Mouse (Mus musculus) kidney, adult 8-10 months (tissue): ENCODE results near the gene Aagab.

ENCODE experiments used
- DNase-seq, 2 experiments: peaks; one replicate each; pipeline ENCODE4 v3.0.0; 2022

The Aagab gene

GRCm38 (mm10) chr9:63608006-63608405, 5.5 kb downstream of the Aagab start:
- DNase-seq = no peak

DNA sequence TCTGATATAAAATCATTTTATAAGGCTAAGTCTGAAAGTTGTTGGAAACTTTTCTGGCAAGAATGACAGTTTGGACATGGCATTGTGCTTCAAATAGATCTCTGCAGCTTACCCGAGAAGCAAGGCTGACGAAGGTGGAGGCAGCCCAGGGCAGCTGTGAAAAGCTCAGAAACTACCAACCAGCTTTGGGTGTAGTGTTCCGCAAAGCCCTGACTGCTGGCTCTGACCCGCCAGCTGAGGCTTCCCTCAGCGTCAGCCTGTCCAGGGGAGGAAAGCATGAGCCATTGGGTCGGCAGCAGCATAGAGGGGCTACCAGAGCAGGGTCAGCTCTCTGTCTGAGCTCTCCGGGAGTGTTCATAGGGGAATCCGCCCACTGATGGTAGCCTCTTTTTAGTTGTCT, 6.8 kb downstream of the Aagab start:
- DNase-seq = no peak

GRCm38 (mm10) chr9:63609776-63610175, 7.3 kb downstream of the Aagab start:
- peak in 1 of 2 experiments; percentile 39 for DNase-seq

- DNase-seq = no peak
Measured at GRCm38 (mm10) chr9:63610231-63610630, 7.8 kb downstream of the Aagab start.

GRCm38 (mm10) chr9:63610841-63611366, 8.4 kb downstream of the Aagab start:
- DNase-seq = peak; percentile 37 to 44

GRCm38 (mm10) chr9:63611967-63612366, 9.5 kb downstream of the Aagab start:
- peak in 1 of 2 experiments; percentile 13 for DNase-seq

DNA sequence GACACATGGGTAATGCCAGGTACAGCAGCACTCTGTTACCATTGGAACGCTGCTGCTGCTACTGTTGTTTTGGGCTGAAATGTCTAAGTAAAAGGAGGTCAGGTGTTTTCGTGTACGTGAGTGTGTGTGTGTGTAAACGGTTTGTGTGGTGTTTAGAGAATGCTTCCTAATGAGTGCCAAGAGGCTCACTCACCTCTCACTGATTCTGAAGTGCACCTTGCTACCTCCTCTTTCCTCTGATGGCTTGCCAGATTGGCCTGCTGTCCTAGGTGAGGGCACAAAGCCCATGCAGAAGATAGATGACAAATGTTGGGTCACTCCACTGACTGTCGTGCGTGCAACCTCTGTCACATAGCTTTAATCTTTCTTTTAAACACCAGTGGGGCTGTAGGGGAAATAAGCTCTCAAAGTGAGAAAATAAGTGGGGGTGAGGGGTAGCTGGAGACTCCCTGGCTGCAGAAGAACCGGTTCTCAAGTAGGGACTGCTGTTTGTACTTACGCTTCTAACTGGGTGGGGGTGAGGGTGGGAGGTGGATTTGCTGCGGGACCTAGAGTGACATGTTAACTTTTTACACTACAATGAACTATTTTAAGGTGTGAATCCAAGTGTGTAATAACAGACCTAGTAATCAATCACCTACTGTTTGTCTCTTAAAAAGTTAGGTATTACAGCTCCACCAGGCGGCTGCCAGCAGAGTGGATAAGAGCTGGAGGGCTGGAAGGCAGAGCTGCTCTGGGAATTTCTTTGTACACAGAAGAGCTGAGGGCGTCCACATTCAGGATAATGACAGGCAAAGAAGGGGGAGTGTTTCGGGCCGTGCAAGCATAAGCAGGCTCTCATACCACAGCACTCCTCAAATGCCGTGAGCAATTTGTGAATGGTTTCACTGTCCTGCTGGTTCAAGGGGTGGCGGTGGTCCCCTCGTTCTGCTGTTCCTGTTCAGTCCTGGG, 10.4 kb downstream of the Aagab start:
- peak in 1 of 2 experiments; percentile 26 for DNase-seq

DNA sequence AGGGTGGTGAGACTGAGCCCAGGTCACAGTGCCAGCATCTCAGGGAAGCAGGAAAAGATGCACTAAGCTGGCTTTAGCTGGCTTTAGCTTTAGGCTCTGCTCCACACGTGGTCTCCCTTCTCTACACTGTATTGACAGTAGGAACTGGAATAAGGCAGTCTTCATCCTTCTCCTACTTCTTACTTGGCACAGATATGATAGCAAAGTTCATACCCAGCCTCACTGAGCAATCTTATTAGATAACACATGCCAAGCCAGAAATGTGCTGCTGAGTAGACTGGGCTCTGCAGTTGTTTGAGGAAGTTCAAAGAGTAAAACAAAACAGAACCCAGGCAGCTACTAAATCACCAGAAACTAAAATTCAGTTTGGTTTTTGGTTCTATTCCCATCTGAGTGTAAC, 11.1 kb downstream of the Aagab start:
- peak in 1 of 2 experiments; percentile 57 for DNase-seq

DNA sequence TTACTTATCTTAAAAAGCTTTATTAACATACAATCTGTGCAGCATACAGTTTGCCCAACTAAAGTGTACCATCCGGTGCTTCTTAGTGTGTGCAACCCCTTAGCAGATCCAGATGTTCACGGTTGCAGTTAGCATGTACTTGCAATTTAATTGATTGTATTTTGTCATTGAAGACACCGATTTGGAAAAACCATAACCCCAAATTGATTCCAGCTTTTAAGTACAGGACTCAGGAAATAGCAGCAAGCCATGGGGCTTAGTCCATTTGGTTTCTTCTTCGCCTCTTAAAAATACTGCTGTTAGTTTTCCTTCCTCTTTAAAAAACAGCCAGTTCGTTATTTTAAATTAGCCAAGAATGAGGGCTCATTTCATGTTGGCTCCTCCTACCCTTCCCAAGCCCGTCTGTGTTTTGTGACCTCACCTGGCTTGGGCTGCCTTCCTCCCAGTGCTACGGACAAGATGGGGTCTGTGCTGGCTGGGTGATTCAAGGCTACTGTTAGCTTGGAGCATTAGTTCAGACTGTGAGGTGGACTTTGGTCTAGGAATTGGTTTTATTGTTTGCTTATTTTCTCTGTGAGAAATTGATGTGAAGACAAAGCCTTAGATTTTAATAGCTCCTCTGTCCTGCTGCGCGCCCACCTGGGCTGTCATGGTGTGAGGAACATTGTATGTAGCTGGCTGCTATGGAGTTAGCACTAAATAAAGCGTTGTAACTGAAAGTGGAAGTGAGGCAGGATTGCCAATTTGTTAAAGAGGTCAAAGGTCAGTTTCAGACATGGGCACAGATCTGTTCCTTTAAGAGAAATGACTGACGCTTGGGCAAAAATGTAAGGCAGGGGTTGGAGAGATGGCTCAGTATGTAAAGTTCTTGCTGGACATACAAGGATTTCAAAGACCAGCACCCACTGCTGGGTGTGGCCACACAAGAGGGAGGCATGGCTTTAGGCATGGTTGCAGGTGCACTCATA, 11.8 kb downstream of the Aagab start:
- DNase-seq = no peak

GRCm38 (mm10) chr9:63617967-63618366, 15.5 kb downstream of the Aagab start:
- no peak for DNase-seq

DNA sequence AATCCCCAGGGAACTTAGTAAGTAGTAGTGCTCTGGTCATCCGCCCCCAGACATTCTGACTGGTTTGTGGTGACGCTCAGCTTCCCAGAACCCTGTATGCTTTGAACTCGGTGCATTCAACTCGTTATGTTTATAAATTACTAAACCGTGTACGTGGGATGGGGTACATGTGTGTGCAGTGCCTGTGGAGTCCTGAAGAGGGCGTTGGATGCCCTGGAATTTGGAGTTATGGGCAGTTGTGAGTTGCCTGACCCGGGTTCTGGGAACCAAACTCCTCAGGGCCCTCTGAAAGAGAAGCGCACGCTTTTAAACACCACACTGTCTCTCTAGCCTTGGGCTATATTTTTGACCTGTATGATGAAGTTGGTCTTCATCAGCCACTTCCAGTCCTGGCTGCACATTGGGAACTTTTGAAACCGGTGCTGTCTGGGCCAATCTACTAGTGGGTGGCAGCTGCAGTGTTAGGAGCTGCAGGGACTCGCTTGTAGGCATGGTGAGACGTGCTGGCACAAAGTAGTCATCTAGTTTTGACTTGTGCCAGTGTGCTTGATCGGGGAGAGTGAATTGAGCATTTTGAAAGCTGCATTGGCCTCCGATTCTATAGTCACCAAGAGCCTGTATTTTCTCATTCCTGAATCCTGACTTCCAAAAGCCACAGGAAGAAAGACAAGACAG, 21.6 kb downstream of the Aagab start:
- DNase-seq = no peak

GRCm38 (mm10) chr9:63625090-63625756, 22.8 kb downstream of the Aagab start:
- DNase-seq = no peak

- DNase-seq = no peak
Measured at GRCm38 (mm10) chr9:63632045-63632444, 29.6 kb downstream of the Aagab start.

DNA sequence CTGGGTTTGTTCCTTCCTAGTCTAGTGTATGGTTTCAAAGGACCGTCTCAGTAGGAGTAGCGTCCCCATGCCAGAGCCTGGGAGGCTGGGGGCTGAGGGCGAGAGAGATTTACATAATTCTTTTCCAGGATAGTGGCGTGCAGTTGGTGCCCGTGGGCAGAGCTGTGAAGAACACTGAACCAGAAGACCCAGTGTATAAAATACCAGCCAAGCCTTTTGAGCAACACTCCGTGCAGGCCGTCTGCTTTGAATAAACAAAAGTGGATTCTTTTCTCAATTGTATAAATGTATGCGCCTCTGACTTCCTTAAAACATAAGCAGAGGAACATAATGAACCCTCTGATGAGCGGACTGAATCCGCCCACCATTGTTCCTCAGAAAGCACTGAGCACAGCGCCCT, 30.5 kb downstream of the Aagab start:
- no peak for DNase-seq

GRCm38 (mm10) chr9:63633334-63633733, 30.9 kb downstream of the Aagab start:
- DNase-seq = no peak

- no peak for DNase-seq
Measured at GRCm38 (mm10) chr9:63636113-63636512, 33.7 kb downstream of the Aagab start.

- no peak for DNase-seq
Measured at GRCm38 (mm10) chr9:63641983-63642646, 39.7 kb downstream of the Aagab start.

DNA sequence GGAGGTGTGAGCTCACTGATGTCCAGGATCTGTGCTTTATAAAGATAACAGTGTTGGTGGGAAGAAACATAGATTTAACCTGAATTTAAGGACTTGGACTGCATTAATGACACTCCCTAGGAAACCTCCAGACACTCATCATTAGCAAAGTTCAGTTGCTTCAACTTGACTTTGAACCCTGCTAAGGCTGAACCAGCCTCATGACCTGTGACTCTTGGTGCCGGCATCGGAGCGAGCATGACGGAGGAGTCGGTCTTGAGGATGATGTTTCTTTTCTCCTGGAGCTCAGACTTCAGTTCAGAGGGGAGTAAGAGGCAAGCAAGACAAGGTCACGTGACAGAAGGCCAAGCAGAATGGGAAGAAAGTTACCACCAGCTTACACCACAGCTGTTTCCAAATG, 41.6 kb downstream of the Aagab start:
- DNase-seq = no peak

DNA sequence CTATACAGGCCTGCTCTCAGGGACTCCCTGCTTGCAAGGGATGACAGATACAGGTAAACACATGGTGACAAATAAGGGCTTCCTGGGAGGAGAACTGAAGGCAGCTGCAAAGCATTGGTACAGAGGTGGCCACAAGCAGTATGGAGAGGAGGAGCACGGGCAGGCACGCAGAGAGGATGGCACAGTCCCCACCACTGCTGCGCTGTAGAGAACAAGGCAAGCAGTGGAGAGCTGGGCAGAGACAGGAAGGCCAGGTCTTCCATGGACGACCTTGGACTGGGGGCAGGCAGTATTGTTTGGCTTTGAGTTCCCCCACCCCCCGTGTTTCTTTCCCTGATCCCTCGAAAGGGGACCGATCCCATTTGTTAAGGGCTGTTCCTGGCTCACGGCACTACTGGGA, 42.6 kb downstream of the Aagab start:
- no peak for DNase-seq

DNA sequence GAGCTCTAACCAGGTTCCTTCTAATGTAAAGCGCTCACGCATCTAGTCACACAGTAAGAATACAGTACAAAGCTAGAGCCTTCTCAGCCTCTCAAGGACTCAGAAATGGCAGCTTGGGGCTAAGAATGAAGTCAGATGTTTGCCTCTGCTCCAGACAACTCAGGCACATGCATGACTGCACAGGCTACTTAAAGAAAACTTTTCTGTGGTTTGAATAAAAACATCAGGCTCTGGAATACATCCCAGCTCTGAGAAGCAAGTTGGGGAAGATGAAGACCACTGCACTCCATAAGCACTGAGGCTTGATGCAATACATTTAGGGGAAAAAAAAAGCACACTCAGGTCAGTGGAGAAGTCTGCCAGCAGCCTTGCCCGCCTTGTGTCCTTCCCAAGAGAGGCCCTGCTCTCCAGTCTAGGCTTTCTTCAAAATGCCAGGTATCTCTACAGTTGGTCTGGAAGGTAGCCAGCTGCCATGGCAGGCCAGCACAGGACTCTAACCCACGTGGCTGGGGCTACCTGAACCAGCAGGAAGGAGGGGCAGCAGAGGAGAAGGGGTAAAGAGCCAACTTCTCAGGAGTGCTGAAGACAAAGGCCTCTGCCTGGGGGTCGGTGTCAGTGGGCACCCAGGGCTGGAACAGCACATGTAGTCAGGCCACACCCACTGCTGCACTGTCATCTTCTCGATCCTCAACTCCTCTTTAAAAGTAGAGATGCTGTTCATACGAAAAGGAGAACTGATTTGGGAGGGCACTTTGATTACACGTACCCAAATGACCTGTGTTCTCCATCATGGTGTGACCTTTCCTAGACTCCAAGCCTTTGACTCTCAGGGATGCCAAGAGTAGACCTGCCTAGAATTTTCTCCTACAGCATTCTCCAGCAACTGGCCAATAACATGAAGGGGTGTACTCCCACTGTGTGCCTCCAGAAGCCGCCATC, 45.4 kb downstream of the Aagab start:
- peak; percentile 50 to 73 for DNase-seq
